Mouse (Mus musculus) C2C12 (cell line): ENCODE results near the gene Tspan4.

Source experiments
- CEBPB ChIP-seq: IDR thresholded peaks from one replicate; pipeline ENCODE4 v1.6.1; 2011; ENCODE audit warnings: low read depth, mild to moderate bottlenecking, control low read depth, moderate library complexity
- CTCF ChIP-seq: IDR thresholded peaks from one replicate; pipeline ENCODE4 v1.5.1; 2011; ENCODE audit not compliant: control insufficient read depth, insufficient read depth, insufficient read length
- FOSL1 ChIP-seq: IDR thresholded peaks from one replicate; pipeline ENCODE4 v1.8.0; 2011; ENCODE audit warnings: mild to moderate bottlenecking, low read length; ENCODE audit not compliant: poor library complexity, insufficient read depth, severe bottlenecking
- MAX ChIP-seq: IDR thresholded peaks from one replicate; pipeline ENCODE4 v1.6.1; 2011; ENCODE audit warnings: mild to moderate bottlenecking, control low read depth
- MYOD1 ChIP-seq: IDR thresholded peaks from one replicate; pipeline ENCODE4 v1.6.1; 2011; ENCODE audit warnings: low read depth; ENCODE audit not compliant: control insufficient read depth, insufficient read length
- USF1 ChIP-seq: IDR thresholded peaks from one replicate; pipeline ENCODE4 v1.6.1; 2011; ENCODE audit warnings: low read depth, mild to moderate bottlenecking, control low read depth, moderate library complexity

DNA sequence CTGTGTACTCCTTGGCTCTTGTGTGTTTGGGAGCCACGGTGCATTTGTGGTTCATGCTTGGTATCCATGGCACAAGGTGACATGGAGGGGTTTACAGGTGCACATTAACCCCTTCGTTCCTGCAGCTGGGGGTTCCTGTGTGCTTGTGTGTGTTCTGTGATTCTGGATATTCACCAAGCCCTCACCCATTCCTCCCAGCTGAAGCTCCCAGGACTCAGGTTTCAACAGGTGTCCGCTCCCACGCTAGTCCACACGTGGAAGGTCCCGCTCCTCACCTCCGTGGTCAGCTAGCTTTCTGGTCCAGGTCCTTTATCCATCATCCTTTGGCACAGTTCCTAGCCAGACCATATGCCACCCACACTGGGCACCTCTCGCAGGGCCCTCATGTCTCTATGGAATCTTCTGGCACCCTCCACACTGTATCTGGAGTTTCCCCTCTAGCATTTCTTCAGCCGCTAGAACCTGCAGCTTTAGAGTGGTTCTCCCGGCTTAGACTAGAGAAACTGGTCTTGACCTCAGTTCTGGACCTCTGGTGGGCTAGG is 8.4 kb upstream of the Tspan4 start:
- TF ChIP-seq CTCF: no peak
- TF ChIP-seq MYOD1: no peak
- TF ChIP-seq USF1: no peak
- no peak for TF ChIP-seq FOSL1
- TF ChIP-seq CEBPB: no peak
- no peak for TF ChIP-seq MAX
